Mouse (Mus musculus) urinary bladder, postnatal 14 days (tissue): Measurements from ENCODE around the gene Bud23.

Experiments
- DNase-seq: peaks from one replicate; pipeline ENCODE4 v3.0.0; 2021; ENCODE audit warnings: low spot score

Gene Bud23

GRCm38 (mm10) chr5:135023344-135024173, 41.2 kb downstream of the Bud23 start, which contains the start of gene Stx1a:
TSS of gene Stx1a (plus strand) at chr5:135023482.
- peak; percentile 90 for DNase-seq

DNA sequence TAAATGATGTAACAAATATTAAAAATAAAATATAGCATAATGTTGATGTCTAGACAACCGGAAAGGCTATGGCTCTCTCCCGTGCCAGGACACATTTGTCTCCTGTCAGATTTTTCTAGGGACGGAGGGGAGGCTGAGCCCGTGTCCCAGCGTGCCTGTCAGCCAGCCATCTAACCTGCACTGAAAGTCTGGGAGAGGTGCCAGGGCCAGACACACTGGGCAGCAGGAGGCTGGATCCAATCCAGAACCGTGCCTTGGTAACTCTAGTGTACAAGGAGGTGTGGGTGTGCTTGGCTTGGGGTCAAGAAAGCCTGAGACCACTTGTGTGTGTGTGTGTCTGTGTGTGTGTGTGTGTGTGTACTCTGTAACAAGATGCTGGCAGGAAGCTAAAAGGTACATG, 42.9 kb downstream of the Bud23 start:
- peak; percentile 76 for DNase-seq

GRCm38 (mm10) chr5:135016224-135016759, 48.5 kb downstream of the Bud23 start:
- no peak for DNase-seq

DNA sequence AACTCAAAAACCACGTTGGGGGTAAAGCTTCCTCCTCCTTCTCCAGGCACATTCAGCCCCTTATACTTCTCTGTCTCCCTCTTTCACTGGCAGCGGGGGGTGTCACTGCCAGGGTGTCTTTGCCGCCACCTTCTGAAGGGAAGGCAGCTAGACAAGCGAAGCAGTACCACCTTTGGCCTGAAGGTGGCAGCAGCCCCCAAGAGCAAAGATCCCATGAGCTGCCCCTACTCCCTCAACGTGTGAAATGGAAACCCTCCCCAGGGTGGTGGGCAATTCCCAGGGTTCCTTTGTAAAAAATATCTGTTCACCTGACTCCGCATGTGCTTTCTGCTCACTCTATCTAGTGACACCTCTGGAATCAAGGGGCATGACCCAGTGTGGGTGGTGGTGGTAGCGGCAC, 49.3 kb downstream of the Bud23 start:
- peak; percentile 86 for DNase-seq

DNA sequence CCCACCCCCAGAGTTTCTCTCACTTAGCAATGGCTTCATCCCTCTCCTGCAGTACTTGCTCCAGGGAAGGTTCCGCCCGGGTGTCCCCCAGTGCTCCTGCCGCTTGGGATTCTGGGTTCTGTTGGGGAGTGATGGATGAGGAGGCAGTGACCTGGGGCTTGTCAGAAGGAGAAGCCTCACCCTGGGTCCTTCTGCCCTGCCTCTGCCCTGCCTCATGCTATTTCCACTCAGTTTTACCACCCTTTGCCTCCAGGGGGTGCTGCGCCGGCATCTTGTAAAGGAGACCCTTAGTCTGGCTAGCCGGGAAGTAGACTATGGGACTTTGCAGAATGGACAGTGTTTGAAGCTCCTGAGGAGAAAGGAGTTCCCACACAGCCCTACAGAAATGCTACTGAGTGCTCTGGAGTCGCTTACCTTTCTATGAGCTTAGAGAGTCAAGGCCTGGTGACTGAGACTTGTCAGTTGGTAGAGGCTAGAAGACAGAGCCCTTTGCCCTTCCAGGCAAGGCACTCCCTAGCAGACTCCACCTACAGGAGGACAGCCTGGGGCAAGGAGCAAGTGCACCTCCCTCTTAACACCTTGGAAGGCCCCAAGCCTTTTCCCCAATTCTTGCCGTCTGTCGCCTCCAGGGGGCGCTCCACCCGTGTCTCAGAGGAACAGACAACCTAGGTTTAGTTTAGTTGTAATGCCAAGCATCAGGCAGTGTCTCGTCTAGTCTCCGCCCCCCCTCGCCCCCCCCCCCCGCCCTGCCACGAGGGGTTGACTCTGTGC, 51.9 kb downstream of the Bud23 start:
- peak; percentile 85 for DNase-seq

- no peak for DNase-seq
These were observed 52.7 kb downstream of the Bud23 start for GRCm38 (mm10) chr5:135011809-135012613.

- no peak for DNase-seq
These were observed 53.7 kb downstream of the Bud23 start for GRCm38 (mm10) chr5:135010841-135011743.

DNA sequence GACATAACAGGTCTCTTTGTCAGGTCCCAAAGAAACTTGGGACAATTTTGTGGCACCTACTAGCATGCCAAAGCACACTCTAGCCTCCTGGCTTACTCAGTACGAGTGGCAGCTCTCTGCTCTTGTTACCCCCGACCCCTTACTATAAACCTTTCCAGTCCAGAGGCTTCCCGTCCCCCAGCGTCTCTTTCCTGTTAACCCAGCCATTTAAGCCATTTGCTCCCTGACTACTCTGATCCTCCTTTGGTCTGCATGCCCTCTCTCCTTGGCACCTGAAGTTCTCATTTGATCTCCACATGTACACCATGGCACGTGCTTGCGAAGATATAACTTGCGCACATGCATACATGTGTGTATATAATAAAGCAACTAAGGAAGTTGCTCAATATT, 54.4 kb downstream of the Bud23 start:
- DNase-seq, result no peak

GRCm38 (mm10) chr5:135009590-135010319, 55.0 kb downstream of the Bud23 start:
- peak; percentile 88 for DNase-seq

DNA sequence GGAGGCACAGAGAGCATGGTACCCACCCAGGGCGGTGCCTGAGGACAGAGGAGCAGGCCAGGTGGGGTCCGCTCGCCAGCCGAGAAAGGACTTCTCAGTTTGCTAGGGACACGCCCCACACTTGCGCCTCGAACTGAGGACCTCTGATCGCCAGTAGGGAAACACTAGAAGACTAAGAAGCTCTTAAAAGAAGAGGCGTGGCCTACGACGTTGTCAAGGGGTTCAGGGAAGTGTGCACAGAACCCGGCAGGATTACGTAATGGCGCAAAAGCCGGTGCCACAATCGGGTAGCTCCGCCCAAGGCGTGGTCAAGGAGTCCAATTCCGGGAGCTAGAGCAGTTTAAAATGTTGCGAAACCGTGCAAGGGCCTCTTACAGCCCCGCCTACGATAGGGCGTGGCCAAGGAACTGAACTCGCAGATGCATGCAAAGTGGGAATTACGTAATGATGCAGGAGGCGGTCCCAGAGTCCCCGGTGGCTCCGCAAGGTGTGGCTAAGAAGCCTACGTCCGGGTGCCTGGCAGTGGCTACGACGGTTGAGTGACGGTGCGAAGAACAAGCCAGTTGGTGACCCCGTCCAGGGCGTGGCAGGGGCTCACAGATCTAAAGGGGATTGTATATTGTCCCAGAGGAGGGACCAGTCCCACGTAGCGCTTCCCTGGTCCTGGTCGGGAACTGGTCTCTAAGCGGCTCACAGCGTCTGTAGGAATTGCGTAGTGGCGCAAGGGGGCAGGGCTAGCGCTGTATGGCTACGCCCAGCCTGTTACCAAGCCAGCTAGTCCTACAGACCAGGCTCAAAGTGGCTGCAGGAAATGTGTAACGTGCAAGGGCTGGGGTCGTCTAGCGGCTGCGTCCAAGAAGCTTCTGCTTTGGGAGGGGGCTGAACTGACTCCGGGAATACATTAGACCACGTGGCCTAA, 55.8 kb downstream of the Bud23 start, which contains the start of gene Abhd11:
Abhd11 (plus strand) TSS at position 482 of the 919 bp plus-strand sequence.
- peak; percentile 99 for DNase-seq

DNA sequence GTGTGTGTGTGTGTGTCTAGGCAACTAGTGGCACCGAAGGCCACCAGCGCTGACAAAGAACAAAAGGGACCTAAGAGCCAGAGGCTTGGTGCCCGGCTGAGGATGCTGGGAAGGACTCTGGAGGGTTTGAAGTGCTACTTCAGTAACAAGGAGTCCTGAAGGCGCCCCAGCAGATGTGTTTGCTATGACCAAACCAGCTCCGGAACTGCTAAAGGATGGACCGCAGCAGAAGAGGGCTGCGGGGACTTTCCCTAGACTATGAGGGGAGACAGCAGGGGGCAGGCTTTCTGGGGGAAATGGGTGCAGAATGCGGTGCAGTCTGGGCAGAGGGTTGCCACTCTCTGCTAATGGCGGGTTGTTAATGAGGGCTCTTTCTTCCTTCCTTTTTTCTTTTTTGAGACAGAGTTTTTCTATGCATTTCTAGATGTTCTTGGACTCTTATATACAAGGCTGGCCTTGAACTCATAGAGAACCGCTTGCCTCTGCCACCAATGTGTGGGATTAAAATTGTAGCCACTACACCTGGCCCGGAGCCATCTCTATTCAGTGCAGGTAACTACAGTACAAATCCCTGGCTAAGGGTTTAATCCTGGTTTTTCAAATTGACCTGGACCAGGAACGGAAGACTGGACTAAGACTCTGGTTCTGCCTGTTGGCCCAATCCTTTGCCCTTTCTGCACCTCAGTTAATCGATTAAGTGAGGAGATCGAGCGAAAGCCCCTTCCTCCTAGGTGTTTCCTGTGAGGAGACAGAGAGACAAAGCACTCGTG, 56.8 kb downstream of the Bud23 start:
- DNase-seq, result no peak
